Mouse (Mus musculus) embryonic facial prominence, embryonic 13.5 days (tissue): ENCODE measurements around the gene Gm20479. TPM values are rescaled to one million over a fixed set of nuclear protein-coding genes. Genes with fewer than 3 reads are reported as not detected.

Experiments
- ATAC-seq: fragments of 200-750 bp; cut with Nextera tagmentation; 2 replicates; pipeline ENCODE4 v1.8.0; 2017; ENCODE audit warnings: low read depth; ENCODE audit not compliant: insufficient number of reproducible peaks, insufficient read depth, low FRiP score, low TSS enrichment
- H3K27ac ChIP-seq: fragments of 300-500 bp; sonication (generic); 2 replicates; pipeline ENCODE4 v1.5.1; 2015; ENCODE audit warnings: moderate library complexity, mild to moderate bottlenecking, inconsistent platforms
- H3K27me3 ChIP-seq: fragments of 300-500 bp; sonication (generic); 2 replicates; pipeline ENCODE4 v1.6.1; 2015; ENCODE audit warnings: mild to moderate bottlenecking, inconsistent platforms
- H3K36me3 ChIP-seq: fragments of 300-500 bp; sonication (generic); 2 replicates; pipeline ENCODE4 v1.6.1; 2015; ENCODE audit warnings: mild to moderate bottlenecking, inconsistent platforms
- H3K4me1 ChIP-seq: fragments of 300-500 bp; sonication (generic); 2 replicates; pipeline ENCODE4 v1.6.1; 2015; ENCODE audit warnings: inconsistent platforms
- H3K4me2 ChIP-seq: fragments of 300-500 bp; sonication (generic); 2 replicates; pipeline ENCODE4 v1.6.1; 2015; ENCODE audit warnings: moderate library complexity, mild to moderate bottlenecking, inconsistent platforms
- H3K4me3 ChIP-seq: fragments of 300-500 bp; sonication (generic); 2 replicates; pipeline ENCODE4 v1.5.1; 2015; ENCODE audit warnings: mild to moderate bottlenecking, inconsistent platforms
- H3K9ac ChIP-seq: fragments of 300-500 bp; sonication (generic); 2 replicates; pipeline ENCODE4 v1.6.1; 2015; ENCODE audit warnings: mild to moderate bottlenecking, inconsistent platforms
- H3K9me3 ChIP-seq: fragments of 300-500 bp; sonication (generic); 2 replicates; pipeline ENCODE4 v1.6.1; 2016; ENCODE audit warnings: inconsistent platforms
- WGBS: fragments of 180-500 bp; shearing (Covaris S2); methylation state at CpG from one replicate; pipeline ENCODE4 v1.1.7; 2015; ENCODE audit warnings: mixed read lengths; 5-methylcytosine and 5-hydroxymethylcytosine counted together
- polyA plus RNA-seq: library from polyadenylated mRNA; unstranded; fragments of >200 nt; fragmentation: Nextera tagmentation; extraction: Ambion mirVana; gene quantifications from 2 replicates; pipeline ENCODE4 v1.2.1, GENCODE M21; 2015

Gene Gm20479
- polyA plus RNA-seq, 1 experiment from 2014 or later: not detected

DNA sequence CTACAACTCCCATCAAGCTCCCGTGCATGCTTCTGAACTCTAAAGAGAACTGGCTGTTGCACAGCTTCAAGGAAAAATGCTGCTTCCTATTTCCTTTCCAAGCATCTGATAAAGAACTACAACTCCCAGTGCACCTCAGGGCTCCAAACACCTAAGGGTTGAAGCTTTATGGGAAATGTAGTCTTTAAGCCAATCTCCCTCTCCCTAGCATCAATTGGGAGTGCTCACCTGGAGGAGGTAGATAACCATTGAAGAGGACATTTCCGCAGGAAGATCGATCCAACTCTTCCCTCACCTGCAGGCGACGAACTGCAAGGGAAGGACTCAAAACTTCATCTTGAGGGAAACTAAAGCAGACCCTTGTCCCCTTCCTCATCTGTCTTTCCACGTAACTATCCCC is 3.1 kb downstream of the Gm20479 start:
- Histone ChIP-seq H3K27ac (no peak overlapping the region), H3K27me3 (peaks cover 26% of the 10 kb centered on the region), H3K4me1 (peaks cover 20% of the 10 kb centered on the region), H3K9ac (no peak overlapping the region), H3K4me2 (peak overlapping the region; percentile 76), H3K4me3 (peak overlapping the region; percentile 68), H3K36me3 (peaks cover 43% of the 10 kb centered on the region), H3K9me3 (no peaks in the 10 kb centered on the region)
- ATAC-seq: no peak
- WGBS: 30% methylated on average over 6 of the region's 6 CpGs

DNA sequence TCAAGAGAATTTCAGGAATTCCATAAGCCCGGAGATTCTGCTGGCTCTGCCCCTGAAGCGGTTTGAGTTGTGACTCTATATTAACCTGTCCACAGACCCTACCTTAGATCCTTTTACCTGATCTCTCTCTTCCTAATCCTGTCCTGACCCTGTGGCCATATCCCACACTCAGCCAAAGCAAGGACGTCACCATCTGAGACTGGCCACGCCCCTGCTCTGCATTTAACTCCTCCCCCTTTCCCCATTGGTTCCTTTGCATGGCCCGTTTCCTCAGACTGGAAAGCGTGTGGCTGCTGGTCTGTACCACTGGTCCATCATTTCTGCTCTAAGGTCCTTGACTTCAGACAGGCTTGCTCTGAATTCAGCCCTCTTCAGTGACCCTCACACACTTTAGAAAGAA is 11.8 kb downstream of the Gm20479 start:
- Histone ChIP-seq H3K27me3 (no peaks in the 10 kb centered on the region), H3K9ac (no peak overlapping the region), H3K4me2 (no peak overlapping the region), H3K27ac (no peak overlapping the region), H3K36me3 (peaks cover 83% of the 10 kb centered on the region), H3K4me3 (no peak overlapping the region), H3K4me1 (no peaks in the 10 kb centered on the region), H3K9me3 (no peaks in the 10 kb centered on the region)
- whole genome bisulfite sequencing: 23% methylated on average over 6 of the region's 6 CpGs
- no peak for ATAC-seq

DNA sequence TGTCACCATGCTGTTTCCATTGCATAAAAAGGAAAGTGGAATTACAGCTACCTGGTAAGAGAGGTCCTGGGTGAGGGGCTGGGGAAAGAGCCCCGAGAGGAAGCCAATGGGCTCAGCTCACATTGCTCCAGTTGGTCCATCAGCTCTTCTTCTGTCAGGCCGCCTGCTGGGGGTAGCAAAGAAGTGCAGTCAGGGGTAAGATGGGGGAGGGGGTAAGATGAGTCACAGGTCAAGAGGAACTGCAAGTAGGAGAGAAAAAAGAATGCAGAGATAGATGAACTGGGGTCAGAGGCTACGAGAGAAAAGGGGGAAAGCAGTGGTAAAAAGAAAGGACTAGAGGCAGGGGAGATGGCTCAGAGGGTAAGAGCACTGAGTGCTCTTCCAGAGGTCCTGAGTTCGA is 14.6 kb downstream of the Gm20479 start:
- H3K27me3 ChIP-seq: peaks cover 15% of the 10 kb centered on the region
- no peak overlapping the region for H3K27ac ChIP-seq
- H3K9me3 ChIP-seq: no peaks in the 10 kb centered on the region
- no peak for ATAC-seq
- H3K4me1 ChIP-seq: peaks cover 4% of the 10 kb centered on the region
- 48% methylated on average over 4 of the region's 4 CpGs for WGBS
- peaks cover 56% of the 10 kb centered on the region for H3K36me3 ChIP-seq
- no peak overlapping the region for H3K4me2 ChIP-seq
- no peak overlapping the region for H3K4me3 ChIP-seq
- H3K9ac ChIP-seq: no peak overlapping the region

DNA sequence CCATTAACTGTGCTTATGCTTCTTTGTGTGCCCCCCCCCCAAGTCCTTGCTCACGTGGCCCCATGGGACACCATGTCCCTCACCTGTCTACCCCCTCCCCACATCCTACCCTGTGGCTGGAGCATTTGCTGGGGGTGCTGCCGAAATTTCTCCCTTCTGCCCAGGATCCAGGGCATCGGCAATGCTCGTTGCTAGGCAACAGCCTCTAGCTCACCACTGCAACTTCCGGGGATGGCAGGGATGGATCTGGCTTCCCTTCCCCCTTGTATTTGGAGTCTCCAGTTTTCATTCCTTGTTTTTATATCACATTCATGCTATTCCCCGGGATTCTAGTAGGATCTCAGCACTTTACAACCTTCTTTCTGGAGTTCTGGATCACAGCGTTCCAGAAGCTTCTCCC is 17.7 kb downstream of the Gm20479 start:
- 33% methylated on average over 7 of the region's 7 CpGs for WGBS
- Histone ChIP-seq H3K9ac (no peak overlapping the region), H3K9me3 (no peaks in the 10 kb centered on the region), H3K4me1 (peaks cover 29% of the 10 kb centered on the region), H3K27ac (no peak overlapping the region), H3K36me3 (peaks cover 31% of the 10 kb centered on the region), H3K4me2 (no peak overlapping the region), H3K4me3 (no peak overlapping the region), H3K27me3 (peaks cover 35% of the 10 kb centered on the region)
- no peak for ATAC-seq

DNA sequence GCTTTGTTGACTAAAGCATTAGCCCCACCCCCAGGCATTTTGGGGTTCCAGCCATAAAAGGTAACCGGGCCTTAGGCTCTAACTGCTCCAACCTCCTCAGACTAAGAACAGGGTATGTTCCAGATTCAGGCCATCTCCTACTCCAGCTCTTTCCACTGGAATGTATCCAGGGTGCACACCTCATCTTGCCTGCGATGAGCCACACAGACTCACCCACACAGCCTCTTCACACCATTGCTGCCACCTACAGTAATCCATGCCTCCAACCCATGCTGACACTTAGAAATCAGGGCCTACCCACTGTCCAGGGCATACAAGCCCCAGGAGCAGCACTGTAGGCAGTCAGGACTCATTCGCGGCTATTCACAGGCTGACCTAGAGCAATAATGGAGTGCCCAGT is 18.1 kb downstream of the Gm20479 start:
- peaks cover 39% of the 10 kb centered on the region for H3K27me3 ChIP-seq
- H3K4me1 ChIP-seq: peaks cover 33% of the 10 kb centered on the region
- no peak overlapping the region for H3K9ac ChIP-seq
- H3K9me3 ChIP-seq: no peaks in the 10 kb centered on the region
- H3K27ac ChIP-seq: no peak overlapping the region
- peaks cover 27% of the 10 kb centered on the region for H3K36me3 ChIP-seq
- no peak overlapping the region for H3K4me3 ChIP-seq
- ATAC-seq: no peak
- 69% methylated on average over 4 of the region's 4 CpGs for WGBS
- no peak overlapping the region for H3K4me2 ChIP-seq

DNA sequence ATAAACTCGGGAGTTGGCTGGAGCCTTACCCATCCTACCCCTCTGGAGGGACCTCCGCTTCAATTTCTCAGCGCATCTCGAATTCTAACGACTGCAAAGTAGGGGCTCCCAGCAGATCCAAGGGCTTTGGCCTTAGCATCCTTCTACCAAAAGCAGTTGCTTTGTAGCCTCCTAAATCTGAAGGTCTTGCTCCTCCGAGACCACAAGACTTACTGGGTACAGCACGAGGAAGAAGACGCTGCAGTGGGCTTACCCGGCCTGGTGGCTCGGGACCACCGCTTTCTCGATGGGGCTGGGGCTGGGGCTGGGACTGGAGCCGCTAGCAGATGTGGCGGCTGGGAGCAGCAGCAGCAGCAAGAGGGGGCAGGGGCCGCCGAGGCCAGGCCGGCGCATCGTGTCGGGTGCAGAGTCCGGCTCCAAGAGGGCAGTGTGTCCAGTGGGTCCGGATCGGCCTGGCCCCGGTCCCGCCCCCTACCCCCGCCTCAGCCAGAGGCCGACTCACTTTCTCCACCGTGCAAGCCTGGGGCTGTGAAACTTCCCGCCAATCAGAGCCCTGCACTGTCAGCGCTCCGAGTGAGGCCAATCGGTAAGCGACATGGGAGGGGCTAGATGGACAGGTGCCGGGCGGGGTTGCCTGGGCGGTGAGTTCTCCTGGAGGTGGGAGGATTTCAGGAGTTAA is 19.9 kb downstream of the Gm20479 start, which contains the start of gene Ltbp4:
TSS of gene Ltbp4 (minus strand) at position 518 of the 679 bp plus-strand sequence.
- Histone ChIP-seq H3K27me3 (peaks cover 57% of the 10 kb centered on the region), H3K4me3 (peak within 1 kb of the TSS; percentile 47)

DNA sequence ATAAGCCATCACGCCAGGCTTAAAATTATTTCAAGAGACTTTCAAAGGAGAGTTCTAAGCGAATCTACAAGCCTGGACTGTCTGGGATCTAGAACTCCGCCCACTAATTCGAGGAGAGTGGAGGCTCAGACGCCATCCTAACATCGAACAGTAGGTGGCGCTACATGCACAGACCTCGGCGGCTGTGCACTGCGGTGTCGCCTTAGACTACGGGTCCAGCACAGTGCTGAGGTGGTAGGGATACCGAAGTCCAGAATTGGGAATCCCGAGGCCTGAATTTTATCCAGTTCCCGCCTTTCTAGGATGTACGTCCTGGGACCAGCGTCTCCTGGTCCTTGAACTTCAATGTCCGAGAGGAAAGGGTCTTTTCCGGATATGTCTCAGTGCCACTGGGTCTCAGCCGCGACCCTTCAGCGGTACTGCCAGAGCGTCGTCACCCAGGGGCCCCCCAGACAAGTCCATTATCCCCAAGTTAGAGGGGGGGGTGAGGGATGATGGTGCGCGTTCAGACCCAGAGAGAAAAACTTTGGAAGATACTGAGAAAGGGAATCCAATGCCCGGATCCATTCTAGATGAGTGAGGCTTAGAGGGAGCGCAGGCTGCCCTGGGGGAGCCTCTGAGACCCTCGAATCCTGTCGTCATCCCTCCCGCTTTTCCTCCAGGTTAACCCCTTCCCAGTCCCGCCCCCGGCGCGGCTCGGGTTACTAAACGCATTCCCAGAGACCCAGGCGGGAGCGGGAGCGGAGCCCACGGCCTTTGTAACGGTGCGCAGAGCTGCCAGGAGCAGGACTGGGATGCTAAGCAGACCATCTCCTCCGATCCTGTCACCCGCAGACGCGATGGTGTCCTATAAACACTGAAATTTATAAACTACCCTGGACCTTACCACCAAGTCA is 21.0 kb downstream of the Gm20479 start:
- H3K9me3 ChIP-seq: no peaks in the 10 kb centered on the region
- peaks cover 61% of the 10 kb centered on the region for H3K4me1 ChIP-seq
- peak overlapping the region; percentile 70 for H3K9ac ChIP-seq
- WGBS: under 1% methylated on average over 47 of the region's 47 CpGs
- peaks cover 68% of the 10 kb centered on the region for H3K27me3 ChIP-seq
- H3K36me3 ChIP-seq: peaks cover 2% of the 10 kb centered on the region
- H3K4me3 ChIP-seq: peak overlapping the region; percentile 47
- ATAC-seq: peak; percentile 69
- peak overlapping the region; percentile 45 for H3K27ac ChIP-seq
- peak overlapping the region; percentile 85 for H3K4me2 ChIP-seq

More for the DNA sequence above, 19.9 kb downstream of the Gm20479 start, which contains the start of gene Ltbp4:
- H3K9ac ChIP-seq: peak within 1 kb of the TSS; percentile 70
- no peak for ATAC-seq
- peaks cover 49% of the 10 kb centered on the region for H3K4me1 ChIP-seq
- WGBS: under 1% methylated on average over 29 of the region's 36 CpGs
- H3K36me3 ChIP-seq: peaks cover 12% of the 10 kb centered on the region
- H3K9me3 ChIP-seq: no peaks in the 10 kb centered on the region
- peak within 1 kb of the TSS; percentile 85 for H3K4me2 ChIP-seq
- peak within 1 kb of the TSS; percentile 45 for H3K27ac ChIP-seq

DNA sequence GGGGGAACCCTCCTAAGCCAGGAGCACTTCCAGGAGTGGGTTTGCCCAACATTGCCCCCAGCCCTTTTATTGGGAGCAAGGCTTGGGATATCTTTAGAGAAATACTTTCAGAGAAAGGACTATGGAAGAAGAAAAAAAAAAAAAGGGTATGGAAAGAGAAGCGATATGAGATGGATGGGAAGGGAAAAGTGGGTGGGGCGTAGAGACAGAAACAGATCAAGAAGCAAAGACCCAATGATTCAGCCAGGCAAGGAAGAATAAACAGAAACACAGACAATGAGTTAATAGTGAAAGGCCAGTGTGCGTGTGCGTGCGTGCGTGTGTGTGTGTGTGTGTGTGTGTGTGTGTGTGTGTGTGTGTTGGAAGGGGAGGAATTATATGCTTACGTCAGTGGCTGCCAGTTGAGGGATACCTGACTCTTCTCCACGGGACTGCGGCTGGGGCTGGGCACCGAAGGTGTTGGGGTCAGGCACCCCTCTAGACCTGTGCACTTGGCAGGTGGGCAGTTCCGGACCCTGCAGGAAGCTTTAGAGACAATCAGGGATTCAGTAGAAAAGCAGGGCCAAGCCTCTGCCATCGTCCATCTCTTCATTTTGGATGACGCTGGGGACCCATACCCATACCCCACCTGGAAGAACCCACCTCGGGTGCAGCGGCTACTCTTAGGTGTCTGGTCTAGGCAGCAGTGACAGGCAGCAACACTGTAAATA is 22.1 kb downstream of the Gm20479 start:
- Histone ChIP-seq H3K9ac (no peak overlapping the region), H3K27me3 (peaks cover 78% of the 10 kb centered on the region), H3K9me3 (no peaks in the 10 kb centered on the region), H3K27ac (no peak overlapping the region), H3K4me2 (peak overlapping the region; percentile 93), H3K4me1 (peaks cover 71% of the 10 kb centered on the region), H3K36me3 (no peaks in the 10 kb centered on the region), H3K4me3 (peak overlapping the region; percentile 61)
- 52% methylated on average over 15 of the region's 15 CpGs for WGBS
- no peak for ATAC-seq

DNA sequence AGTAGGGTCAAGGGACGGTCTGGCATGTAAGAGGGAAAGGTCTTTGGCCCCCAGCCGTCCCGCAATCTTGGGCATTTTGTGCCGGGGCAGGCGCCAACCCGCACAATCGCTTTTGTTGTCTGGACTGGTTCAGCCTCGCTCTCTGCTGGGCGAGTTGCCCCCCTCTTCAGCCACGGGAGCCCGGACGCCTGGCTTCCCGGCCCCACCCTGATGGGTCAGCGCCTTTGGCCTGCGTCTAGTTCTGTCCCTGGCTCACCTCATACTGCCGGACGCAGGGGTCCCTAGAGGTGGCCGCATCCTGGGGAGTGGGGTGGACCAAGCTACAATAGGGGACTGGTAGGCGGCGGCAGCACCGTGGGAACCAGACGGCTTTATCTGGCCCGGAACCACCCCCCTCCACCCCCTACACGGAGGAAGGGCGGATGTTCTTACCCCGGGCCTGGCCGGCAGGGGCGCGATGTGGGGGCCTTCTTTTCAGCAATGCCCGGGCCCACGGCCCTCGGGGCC is 22.8 kb downstream of the Gm20479 start:
- H3K27ac ChIP-seq: no peak overlapping the region
- H3K4me1 ChIP-seq: peaks cover 77% of the 10 kb centered on the region
- no peaks in the 10 kb centered on the region for H3K9me3 ChIP-seq
- peak overlapping the region; percentile 93 for H3K4me2 ChIP-seq
- WGBS: 2% methylated on average over 32 of the region's 32 CpGs
- no peak overlapping the region; the same call in 1 of the 2 replicates for H3K9ac ChIP-seq
- H3K27me3 ChIP-seq: peaks cover 83% of the 10 kb centered on the region
- H3K4me3 ChIP-seq: peak overlapping the region; percentile 61
- H3K36me3 ChIP-seq: no peaks in the 10 kb centered on the region
- no peak for ATAC-seq

DNA sequence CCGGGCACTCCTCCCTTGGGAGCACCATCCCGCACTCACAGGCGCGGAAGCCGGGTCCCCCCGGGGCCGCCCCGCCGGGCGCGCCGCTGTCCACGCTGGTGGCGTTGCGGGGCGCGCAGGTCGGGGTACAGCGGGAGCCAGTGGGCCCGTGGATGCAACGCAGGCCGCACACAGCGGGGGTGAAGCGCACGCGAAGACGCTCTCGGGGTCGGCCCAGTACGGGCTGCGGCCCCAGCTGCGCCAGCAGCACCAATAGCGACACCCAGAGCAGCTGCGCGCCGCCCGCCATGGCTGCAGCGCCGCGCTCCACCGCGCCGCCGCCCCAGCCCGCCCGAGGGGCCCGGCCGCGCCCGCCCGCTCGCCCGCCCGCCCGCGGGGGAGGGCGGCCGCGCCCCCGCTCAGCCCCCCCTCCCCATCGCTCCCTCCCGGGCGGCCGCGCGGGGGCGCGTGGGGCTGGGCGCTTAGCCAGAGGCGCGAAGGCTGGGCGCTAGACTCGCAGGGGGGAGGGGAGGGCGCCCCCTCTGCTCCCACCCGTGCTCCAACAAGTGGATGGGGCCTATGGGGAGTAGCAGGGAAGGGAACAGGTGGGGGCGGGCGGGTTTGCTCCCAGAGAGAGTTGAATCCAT is 23.8 kb downstream of the Gm20479 start:
- peaks cover 87% of the 10 kb centered on the region for H3K27me3 ChIP-seq
- H3K4me2 ChIP-seq: peak overlapping the region; percentile 93
- H3K9ac ChIP-seq: peak overlapping the region; percentile 77
- WGBS: under 1% methylated on average over 41 of the region's 77 CpGs
- H3K9me3 ChIP-seq: no peaks in the 10 kb centered on the region
- no peak for ATAC-seq
- H3K27ac ChIP-seq: peak overlapping the region; percentile 62
- H3K36me3 ChIP-seq: no peaks in the 10 kb centered on the region
- H3K4me1 ChIP-seq: peaks cover 81% of the 10 kb centered on the region
- peak overlapping the region; percentile 61 for H3K4me3 ChIP-seq
